Mouse (Mus musculus) midbrain, embryonic 16.5 days (tissue): Measurements from ENCODE around the gene Rcc2. TPM values are rescaled to one million over a fixed set of nuclear protein-coding genes. Genes with fewer than 3 reads are reported as not detected.
A peak's percentile ranks its signal among the peaks of the same experiment; 100 is the strongest.

Source experiments
- ATAC-seq: fragments of 200-750 bp; cut with Nextera tagmentation; 2 replicates; pipeline ENCODE4 v1.8.0; 2017; ENCODE audit warnings: moderate TSS enrichment
- H3K27ac ChIP-seq: fragments of 300-500 bp; sonication (generic); 2 replicates; pipeline ENCODE4 v1.5.1; 2014; ENCODE audit warnings: mild to moderate bottlenecking, low read length, mixed read lengths
- H3K27me3 ChIP-seq: fragments of 300-500 bp; sonication (generic); 2 replicates; pipeline ENCODE4 v1.6.1; 2014; ENCODE audit warnings: low read depth, low read length, mixed read lengths; ENCODE audit not compliant: control insufficient read depth, insufficient read depth
- H3K36me3 ChIP-seq: fragments of 300-500 bp; sonication (generic); 2 replicates; pipeline ENCODE4 v1.6.1; 2014; ENCODE audit warnings: mild to moderate bottlenecking, low read length, moderate library complexity, mixed read lengths; ENCODE audit not compliant: control insufficient read depth, insufficient read depth
- H3K4me1 ChIP-seq: fragments of 300-500 bp; sonication (generic); 2 replicates; pipeline ENCODE4 v1.6.1; 2014; ENCODE audit warnings: mild to moderate bottlenecking, low read length, mixed read lengths; ENCODE audit not compliant: control insufficient read depth, insufficient read depth
- H3K4me2 ChIP-seq: fragments of 300-500 bp; sonication (generic); 2 replicates; pipeline ENCODE4 v1.6.1; 2014; ENCODE audit warnings: mild to moderate bottlenecking, low read length, mixed read lengths
- H3K4me3 ChIP-seq: fragments of 300-500 bp; sonication (generic); 2 replicates; pipeline ENCODE4 v1.5.1; 2014; ENCODE audit warnings: low read depth, mild to moderate bottlenecking, low read length, moderate library complexity, mixed read lengths
- H3K9ac ChIP-seq: fragments of 300-500 bp; sonication (generic); 2 replicates; pipeline ENCODE4 v1.6.1; 2014; ENCODE audit warnings: low read depth, low read length, mixed read lengths
- H3K9me3 ChIP-seq: fragments of 300-500 bp; sonication (generic); replicated peaks from 2 replicates; pipeline ENCODE4 v1.6.1; 2014; ENCODE audit warnings: mild to moderate bottlenecking, low read length, mixed read lengths; ENCODE audit not compliant: control insufficient read depth, poor library complexity, severe bottlenecking
- WGBS: fragments of 180-500 bp; shearing (Covaris S2); extraction: QIAGEN DNeasy Blood & Tissue Kit; methylation state at CpG from one replicate; pipeline ENCODE4 v1.1.7; 2014; 5-methylcytosine and 5-hydroxymethylcytosine counted together
- polyA plus RNA-seq: library from polyadenylated mRNA; unstranded; fragments of >200 nt; fragmentation: Nextera tagmentation; extraction: Ambion mirVana; gene quantifications from 2 replicates; pipeline ENCODE4 v1.2.1, GENCODE M21; 2015

Rcc2 gene
- polyA plus RNA-seq = 9.7 and 11.5 TPM in 2 replicates

- H3K4me3 ChIP-seq = peak within 1 kb of the TSS; percentile 85
These were observed at the start of gene Rcc2 for GRCm38 (mm10) chr4:140700269-140701018. TSS of gene Rcc2 (plus strand) at chr4:140700541.

GRCm38 (mm10) chr4:140653835-140654583 is 46.3 kb upstream of the Rcc2 start:
- no peak for ATAC-seq
- Histone ChIP-seq H3K27me3 (no peaks in the 10 kb centered on the region), H3K9ac (no peak overlapping the region), H3K4me1 (peaks cover 18% of the 10 kb centered on the region), H3K27ac (no peak overlapping the region), H3K9me3 (no peaks in the 10 kb centered on the region), H3K4me3 (no peak overlapping the region), H3K4me2 (no peak overlapping the region), H3K36me3 (no peaks in the 10 kb centered on the region)
- WGBS = 49% methylated on average over 14 of the region's 14 CpGs

More at GRCm38 (mm10) chr4:140700269-140701018, at the start of gene Rcc2:
- Histone ChIP-seq H3K9ac (peak within 1 kb of the TSS; percentile 87), H3K9me3 (no peaks in the 10 kb centered on the region), H3K4me2 (peak within 1 kb of the TSS; percentile 91), H3K27ac (peak within 1 kb of the TSS; percentile 90), H3K27me3 (peaks cover 12% of the 10 kb centered on the region), H3K4me1 (peaks cover 29% of the 10 kb centered on the region), H3K36me3 (no peaks in the 10 kb centered on the region)
- WGBS = 7% methylated on average over 20 of the region's 20 CpGs
- ATAC-seq = no peak

DNA sequence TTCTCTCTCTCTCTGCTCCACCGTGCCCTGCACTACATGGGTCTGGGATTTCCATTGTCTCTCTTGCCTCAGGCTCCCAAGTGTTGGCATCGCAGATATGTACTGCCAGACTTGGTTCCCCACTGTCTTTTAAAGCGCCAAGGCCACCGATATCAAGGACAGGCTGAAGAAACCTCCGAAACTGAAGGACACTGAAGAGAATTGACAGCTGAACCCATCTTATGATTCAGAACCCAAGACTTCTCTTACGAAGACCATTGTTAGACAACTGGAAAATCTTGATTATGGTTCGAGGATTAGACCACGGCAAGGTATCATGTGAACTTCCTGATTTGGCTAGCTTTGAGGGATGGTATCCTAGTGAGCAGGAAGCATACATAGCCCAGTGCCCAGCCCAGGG is 45.5 kb upstream of the Rcc2 start:
- H3K9ac ChIP-seq = no peak overlapping the region
- no peaks in the 10 kb centered on the region for H3K36me3 ChIP-seq
- no peaks in the 10 kb centered on the region for H3K9me3 ChIP-seq
- no peak overlapping the region for H3K27ac ChIP-seq
- no peak for ATAC-seq
- no peak overlapping the region for H3K4me3 ChIP-seq
- peaks cover 11% of the 10 kb centered on the region; the same call in 1 of the 2 replicates for H3K4me1 ChIP-seq
- 64% methylated on average over 8 of the region's 8 CpGs for WGBS
- H3K27me3 ChIP-seq = no peaks in the 10 kb centered on the region
- H3K4me2 ChIP-seq = no peak overlapping the region

GRCm38 (mm10) chr4:140656529-140656928 is 43.8 kb upstream of the Rcc2 start:
- H3K27ac ChIP-seq = no peak overlapping the region
- no peak overlapping the region for H3K4me2 ChIP-seq
- H3K27me3 ChIP-seq = no peaks in the 10 kb centered on the region
- WGBS = 62% methylated on average over 8 of the region's 8 CpGs
- H3K9me3 ChIP-seq = no peaks in the 10 kb centered on the region
- no peak overlapping the region for H3K9ac ChIP-seq
- ATAC-seq = no peak
- no peak overlapping the region for H3K4me3 ChIP-seq
- H3K4me1 ChIP-seq = peaks cover 11% of the 10 kb centered on the region; the same call in 1 of the 2 replicates
- no peaks in the 10 kb centered on the region for H3K36me3 ChIP-seq

DNA sequence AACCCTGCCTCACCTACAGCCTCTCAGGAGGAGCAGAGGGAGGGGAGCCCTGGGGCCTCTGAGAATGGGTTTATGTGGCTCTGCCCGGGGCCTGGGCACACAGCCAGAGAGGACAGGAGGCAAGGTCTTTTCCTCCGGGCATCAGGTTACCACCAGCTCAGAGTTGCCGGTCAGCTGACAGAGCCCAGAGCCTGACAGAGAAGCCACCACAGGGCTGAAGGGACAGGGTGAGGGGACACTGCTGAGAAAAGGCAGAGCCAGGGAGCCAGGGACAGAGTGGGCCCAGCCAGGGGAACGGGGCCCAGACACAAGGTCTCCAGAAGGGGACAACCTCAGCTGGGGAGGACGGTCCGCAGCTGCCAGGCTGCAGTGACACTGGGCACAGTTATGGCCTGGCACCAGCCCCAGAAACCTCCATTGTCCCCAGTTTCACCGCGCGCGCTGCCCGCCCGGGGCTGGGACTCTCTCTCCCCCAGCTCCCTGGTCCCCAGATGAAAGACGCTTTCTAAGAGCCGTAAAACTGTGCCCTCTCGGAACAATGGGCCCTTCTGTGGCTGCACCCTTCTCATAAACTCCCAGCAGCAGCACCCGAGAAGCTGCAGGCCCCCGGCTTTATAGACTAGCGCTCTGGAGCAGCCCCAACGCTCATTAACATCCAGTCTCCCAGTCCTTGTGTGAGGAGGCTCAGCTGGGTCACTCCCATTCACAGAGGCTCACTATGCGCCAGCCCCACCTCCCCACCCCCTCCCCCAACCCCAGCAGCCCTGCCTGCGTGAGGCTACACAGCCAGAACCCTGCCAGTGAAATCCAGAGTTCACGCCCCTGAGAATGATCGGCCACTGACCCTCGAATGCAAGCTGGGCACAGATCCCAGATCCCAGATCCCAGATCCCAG is 42.4 kb upstream of the Rcc2 start:
- Histone ChIP-seq H3K27ac (peak overlapping the region; percentile 71), H3K4me1 (peaks cover 11% of the 10 kb centered on the region; the same call in 1 of the 2 replicates), H3K4me3 (no peak overlapping the region), H3K27me3 (no peaks in the 10 kb centered on the region), H3K4me2 (no peak overlapping the region), H3K36me3 (no peaks in the 10 kb centered on the region), H3K9me3 (no peaks in the 10 kb centered on the region), H3K9ac (peak overlapping the region; percentile 39; the same call in 1 of the 2 replicates)
- ATAC-seq = peak; percentile 92
- WGBS = 8% methylated on average over 24 of the region's 24 CpGs

GRCm38 (mm10) chr4:140661406-140662022 is 38.8 kb upstream of the Rcc2 start:
- Histone ChIP-seq H3K27ac (no peak overlapping the region), H3K9me3 (no peaks in the 10 kb centered on the region), H3K4me3 (no peak overlapping the region), H3K9ac (no peak overlapping the region), H3K4me1 (peaks cover 11% of the 10 kb centered on the region; the same call in 1 of the 2 replicates), H3K4me2 (no peak overlapping the region), H3K36me3 (no peaks in the 10 kb centered on the region), H3K27me3 (no peaks in the 10 kb centered on the region)
- WGBS = 77% methylated on average over 18 of the region's 18 CpGs
- ATAC-seq = no peak

GRCm38 (mm10) chr4:140662453-140662852 is 37.9 kb upstream of the Rcc2 start:
- peaks cover 11% of the 10 kb centered on the region; the same call in 1 of the 2 replicates for H3K4me1 ChIP-seq
- no peak overlapping the region for H3K4me3 ChIP-seq
- 38% methylated on average over 7 of the region's 7 CpGs for WGBS
- no peak overlapping the region for H3K27ac ChIP-seq
- H3K4me2 ChIP-seq = no peak overlapping the region
- H3K36me3 ChIP-seq = no peaks in the 10 kb centered on the region
- H3K27me3 ChIP-seq = no peaks in the 10 kb centered on the region
- H3K9me3 ChIP-seq = no peaks in the 10 kb centered on the region
- H3K9ac ChIP-seq = no peak overlapping the region
- no peak for ATAC-seq

DNA sequence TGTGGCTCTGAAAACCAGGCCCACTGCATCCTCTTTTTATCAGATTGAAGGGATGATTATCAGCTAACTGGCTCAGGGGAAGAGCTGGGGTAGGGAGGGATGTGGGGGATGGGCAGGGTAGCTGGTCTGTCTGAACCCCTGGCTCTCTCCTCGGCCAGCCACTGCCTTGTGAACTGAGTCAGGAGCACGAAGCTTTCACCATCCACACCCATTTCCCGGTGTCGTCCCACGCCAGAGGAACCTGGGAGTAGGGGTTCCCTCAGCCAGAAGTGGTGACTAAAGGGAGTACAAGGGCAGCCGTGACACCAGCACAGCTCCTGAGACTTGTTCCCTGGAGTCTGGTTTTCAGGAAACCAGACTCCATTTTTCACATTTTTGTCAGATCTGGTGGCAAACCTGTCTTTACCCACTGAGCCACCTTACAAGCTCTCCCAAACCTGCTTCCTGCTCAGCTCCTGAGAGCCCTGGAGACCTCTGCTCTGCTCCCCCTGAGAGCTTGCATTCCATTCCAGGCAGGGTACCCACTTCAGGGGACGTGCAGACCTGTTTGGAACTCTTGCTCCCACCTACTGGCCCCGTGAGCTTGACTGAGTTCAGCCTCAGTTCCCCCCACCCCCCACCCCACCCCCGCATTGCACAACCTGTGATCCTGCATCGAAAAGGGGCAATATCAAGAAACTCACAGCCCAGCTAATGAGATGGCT is 37.3 kb upstream of the Rcc2 start:
- WGBS = 29% methylated on average over 10 of the region's 10 CpGs
- Histone ChIP-seq H3K27ac (no peak overlapping the region), H3K4me2 (no peak overlapping the region), H3K27me3 (no peaks in the 10 kb centered on the region), H3K9ac (no peak overlapping the region), H3K9me3 (no peaks in the 10 kb centered on the region), H3K36me3 (no peaks in the 10 kb centered on the region), H3K4me3 (no peak overlapping the region), H3K4me1 (peaks cover 5% of the 10 kb centered on the region; the same call in 1 of the 2 replicates)
- no peak for ATAC-seq
